Mouse (Mus musculus): Measurements from ENCODE around the gene Pde7b. TPM values are rescaled to one million over a fixed set of nuclear protein-coding genes. Genes with fewer than 3 reads are reported as not detected.

Gene Pde7b
- total RNA-seq, 2 experiments from 2014 or later: 23.8 to 25.2 TPM

GRCm38 (mm10) chr10:20361542-20362449, 363.1 kb downstream of the Pde7b start:
- no peak for DNase-seq

GRCm38 (mm10) chr10:20348894-20349293, 376.0 kb downstream of the Pde7b start:
- DNase-seq: no peak

Other genes with a start within 250 kb of the Pde7b start
- gene Ahi1, start 227.5 kb upstream of the Pde7b start, total RNA-seq (2021): 100 to 1,000 TPM; 226 to 238 TPM

All from layer of hippocampus, postnatal 36 days (tissue).